Mouse (Mus musculus) liver, embryonic 11.5 days (tissue): ENCODE results near the gene Abhd16a. TPM values are rescaled to one million over a fixed set of nuclear protein-coding genes. Genes with fewer than 3 reads are reported as not detected.

ENCODE experiments used
- ATAC-seq: fragments of 200-750 bp; cut with Nextera tagmentation; replicated peaks from 2 replicates; pipeline ENCODE4 v1.8.0; 2017; ENCODE audit warnings: moderate number of reproducible peaks, mild to moderate bottlenecking, moderate TSS enrichment, moderate library complexity; ENCODE audit not compliant: low FRiP score
- DNase-seq: peaks from one replicate; pipeline ENCODE4 v3.0.0-alpha.2; 2017; ENCODE audit warnings: low spot score
- H3K27ac ChIP-seq: fragments of 300-500 bp; sonication (generic); 2 replicates; pipeline ENCODE4 v1.5.1; 2014; ENCODE audit warnings: mild to moderate bottlenecking, low read depth, low read length, control low read depth
- H3K27me3 ChIP-seq: fragments of 300-500 bp; sonication (generic); replicated peaks from 2 replicates; pipeline ENCODE4 v1.6.1; 2014; ENCODE audit warnings: low read length, mixed read lengths; ENCODE audit not compliant: control insufficient read depth, insufficient read depth
- H3K36me3 ChIP-seq: fragments of 300-500 bp; sonication (generic); 2 replicates; pipeline ENCODE4 v1.6.1; 2014; ENCODE audit warnings: mild to moderate bottlenecking, low read length, moderate library complexity, mixed read lengths; ENCODE audit not compliant: control insufficient read depth, insufficient read depth
- H3K4me1 ChIP-seq: fragments of 300-500 bp; sonication (generic); replicated peaks from 2 replicates; pipeline ENCODE4 v1.6.1; 2014; ENCODE audit warnings: low read length, mixed read lengths; ENCODE audit not compliant: control insufficient read depth, insufficient read depth
- H3K4me2 ChIP-seq: fragments of 300-500 bp; sonication (generic); 2 replicates; pipeline ENCODE4 v1.6.1; 2014; ENCODE audit warnings: mild to moderate bottlenecking, control low read depth, moderate library complexity
- H3K4me3 ChIP-seq: fragments of 300-500 bp; sonication (generic); 2 replicates; pipeline ENCODE4 v1.5.1; 2014; ENCODE audit warnings: low read depth, low read length, control low read depth
- H3K9ac ChIP-seq: fragments of 300-500 bp; sonication (generic); 2 replicates; pipeline ENCODE4 v1.6.1; 2014; ENCODE audit warnings: low read depth, low read length, control low read depth
- H3K9me3 ChIP-seq: fragments of 300-500 bp; sonication (generic); 2 replicates; pipeline ENCODE4 v1.6.1; 2016; ENCODE audit warnings: low read length, inconsistent platforms, mixed read lengths; ENCODE audit not compliant: control insufficient read depth
- WGBS: fragments of 180-500 bp; shearing (Covaris S2); extraction: QIAGEN DNeasy Blood & Tissue Kit; methylation state at CpG from one replicate; pipeline ENCODE4 v1.1.7; 2014; 5-methylcytosine and 5-hydroxymethylcytosine counted together
- polyA plus RNA-seq: library from polyadenylated mRNA; unstranded; fragments of >200 nt; fragmentation: Nextera tagmentation; extraction: Ambion mirVana; gene quantifications from 2 replicates; pipeline ENCODE4 v1.2.1, GENCODE M21; 2014

Abhd16a gene
- polyA plus RNA-seq, 1 experiment from 2014 or later, result 71.6 TPM

GRCm38 (mm10) chr17:35128996-35129395 lies 39.9 kb downstream of the Abhd16a start:
- peaks cover 18% of the 10 kb centered on the region for H3K4me1 ChIP-seq
- peak overlapping the region; percentile 27 for H3K4me2 ChIP-seq
- 70% methylated on average over 11 of the region's 11 CpGs for WGBS

GRCm38 (mm10) chr17:35131038-35131437 lies 42.0 kb downstream of the Abhd16a start:
- ATAC-seq, result no peak
- Histone ChIP-seq H3K27me3 (no peaks in the 10 kb centered on the region), H3K4me2 (peak overlapping the region; percentile 62), H3K4me1 (peaks cover 10% of the 10 kb centered on the region), H3K36me3 (peaks cover 6% of the 10 kb centered on the region; the same call in 1 of the 2 replicates), H3K9me3 (no peaks in the 10 kb centered on the region), H3K9ac (peak overlapping the region; percentile 7; the same call in 1 of the 2 replicates), H3K4me3 (peak overlapping the region; percentile 47), H3K27ac (peak overlapping the region; percentile 14)
- WGBS, result 80% methylated on average over 8 of the region's 8 CpGs
- no peak for DNase-seq

More at GRCm38 (mm10) chr17:35128996-35129395, 39.9 kb downstream of the Abhd16a start:
- H3K27ac ChIP-seq, result no peak overlapping the region
- no peak overlapping the region for H3K9ac ChIP-seq
- H3K27me3 ChIP-seq, result no peaks in the 10 kb centered on the region
- peaks cover 6% of the 10 kb centered on the region; the same call in 1 of the 2 replicates for H3K36me3 ChIP-seq
- ATAC-seq (no peak), DNase-seq (no peak)
- H3K9me3 ChIP-seq, result no peaks in the 10 kb centered on the region
- H3K4me3 ChIP-seq, result no peak overlapping the region

- peak within 1 kb of the TSS; percentile 62 for H3K4me2 ChIP-seq
- DNase-seq (no peak), ATAC-seq (no peak)
- no peaks in the 10 kb centered on the region for H3K27me3 ChIP-seq
- H3K4me1 ChIP-seq, result peaks cover 13% of the 10 kb centered on the region
- peak within 1 kb of the TSS; percentile 47 for H3K4me3 ChIP-seq
- peak within 1 kb of the TSS; percentile 7; the same call in 1 of the 2 replicates for H3K9ac ChIP-seq
- WGBS, result 74% methylated on average over 15 of the region's 15 CpGs
- peaks cover 6% of the 10 kb centered on the region; the same call in 1 of the 2 replicates for H3K36me3 ChIP-seq
- no peaks in the 10 kb centered on the region for H3K9me3 ChIP-seq
- H3K27ac ChIP-seq, result peak within 1 kb of the TSS; percentile 61
Measured at GRCm38 (mm10) chr17:35131500-35132173, 42.6 kb downstream of the Abhd16a start, which contains the start of gene Apom. Apom (minus strand) TSS chr17:35132050.

GRCm38 (mm10) chr17:35132174-35132560 lies 43.1 kb downstream of the Abhd16a start:
- Histone ChIP-seq H3K4me1 (peaks cover 17% of the 10 kb centered on the region), H3K27ac (peak overlapping the region; percentile 61; the same call in 1 of the 2 replicates), H3K36me3 (peaks cover 6% of the 10 kb centered on the region; the same call in 1 of the 2 replicates), H3K9me3 (no peaks in the 10 kb centered on the region), H3K4me2 (no peak overlapping the region), H3K9ac (no peak overlapping the region), H3K27me3 (no peaks in the 10 kb centered on the region), H3K4me3 (no peak overlapping the region)
- DNase-seq, result no peak
- ATAC-seq, result no peak
- WGBS, result 73% methylated on average over 3 of the region's 3 CpGs

GRCm38 (mm10) chr17:35133517-35133916 lies 44.5 kb downstream of the Abhd16a start:
- DNase-seq (no peak), ATAC-seq (no peak)
- Histone ChIP-seq H3K27me3 (no peaks in the 10 kb centered on the region), H3K9ac (0 out of 2 replicates have a peak overlapping the region, but pooled peaks have one; percentile 10), H3K4me2 (no peak overlapping the region), H3K4me3 (no peak overlapping the region), H3K9me3 (no peaks in the 10 kb centered on the region), H3K36me3 (peaks cover 5% of the 10 kb centered on the region), H3K27ac (no peak overlapping the region), H3K4me1 (peaks cover 18% of the 10 kb centered on the region)
- 92% methylated on average over 7 of the region's 7 CpGs for WGBS

- Histone ChIP-seq H3K4me2 (peak within 1 kb of the TSS; percentile 97), H3K9ac (peak within 1 kb of the TSS; percentile 84), H3K27ac (peak within 1 kb of the TSS; percentile 92), H3K4me1 (peaks cover 18% of the 10 kb centered on the region), H3K9me3 (no peaks in the 10 kb centered on the region), H3K4me3 (peak within 1 kb of the TSS; percentile 90), H3K36me3 (peaks cover 19% of the 10 kb centered on the region), H3K27me3 (no peaks in the 10 kb centered on the region)
- peak; percentile 89 for ATAC-seq
- DNase-seq, result peak; percentile 96
- under 1% methylated on average over 66 of the region's 66 CpGs for WGBS
Measured at GRCm38 (mm10) chr17:35134801-35135590, 45.9 kb downstream of the Abhd16a start, which contains the start of gene Bag6. Bag6 (plus strand) TSS chr17:35135178.

GRCm38 (mm10) chr17:35135591-35136320 lies 46.7 kb downstream of the Abhd16a start:
- Histone ChIP-seq H3K4me1 (peaks cover 18% of the 10 kb centered on the region), H3K4me3 (peak overlapping the region; percentile 90), H3K9me3 (no peaks in the 10 kb centered on the region), H3K4me2 (peak overlapping the region; percentile 97), H3K27me3 (no peaks in the 10 kb centered on the region), H3K9ac (peak overlapping the region; percentile 84), H3K36me3 (peaks cover 23% of the 10 kb centered on the region), H3K27ac (peak overlapping the region; percentile 92)
- DNase-seq, result no peak
- WGBS, result under 1% methylated on average over 39 of the region's 43 CpGs
- ATAC-seq, result peak; percentile 53

- Histone ChIP-seq H3K9ac (no peak overlapping the region), H3K4me3 (no peak overlapping the region), H3K27ac (no peak overlapping the region), H3K27me3 (no peaks in the 10 kb centered on the region), H3K36me3 (peaks cover 58% of the 10 kb centered on the region), H3K9me3 (no peaks in the 10 kb centered on the region; the same call in 1 of the 2 replicates), H3K4me2 (no peak overlapping the region), H3K4me1 (peaks cover 18% of the 10 kb centered on the region)
- DNase-seq, result no peak
- WGBS, result 90% methylated on average over 3 of the region's 3 CpGs
- no peak for ATAC-seq
Measured at GRCm38 (mm10) chr17:35139269-35139668, 50.2 kb downstream of the Abhd16a start.
